Mouse (Mus musculus) kidney, adult 8-10 months (tissue): ENCODE results near the gene Lrrc71.

ENCODE experiments used
- DNase-seq, 2 experiments: peaks; one replicate each; pipeline ENCODE4 v3.0.0; 2022

The Lrrc71 gene

DNA sequence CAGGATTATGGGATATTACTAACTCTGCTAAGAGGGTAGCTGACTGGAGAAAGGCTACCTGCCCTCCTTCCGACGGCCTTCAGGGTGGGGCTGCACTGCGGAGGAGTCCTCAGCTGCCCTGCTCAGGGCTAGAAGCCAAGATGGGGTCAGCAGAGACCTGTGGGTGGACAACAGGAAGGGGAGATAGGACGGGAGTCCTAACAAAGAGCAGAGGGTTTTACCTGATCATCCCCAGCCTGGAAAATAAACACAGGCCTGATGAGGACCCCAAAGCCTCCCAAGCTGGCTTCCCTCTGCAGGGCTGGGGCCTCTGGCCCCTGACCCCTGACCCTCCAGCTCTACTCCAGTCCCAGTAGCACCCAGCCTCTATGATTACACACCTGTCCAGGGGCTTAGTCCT is 14.8 kb upstream of the Lrrc71 start:
- DNase-seq = no peak

DNA sequence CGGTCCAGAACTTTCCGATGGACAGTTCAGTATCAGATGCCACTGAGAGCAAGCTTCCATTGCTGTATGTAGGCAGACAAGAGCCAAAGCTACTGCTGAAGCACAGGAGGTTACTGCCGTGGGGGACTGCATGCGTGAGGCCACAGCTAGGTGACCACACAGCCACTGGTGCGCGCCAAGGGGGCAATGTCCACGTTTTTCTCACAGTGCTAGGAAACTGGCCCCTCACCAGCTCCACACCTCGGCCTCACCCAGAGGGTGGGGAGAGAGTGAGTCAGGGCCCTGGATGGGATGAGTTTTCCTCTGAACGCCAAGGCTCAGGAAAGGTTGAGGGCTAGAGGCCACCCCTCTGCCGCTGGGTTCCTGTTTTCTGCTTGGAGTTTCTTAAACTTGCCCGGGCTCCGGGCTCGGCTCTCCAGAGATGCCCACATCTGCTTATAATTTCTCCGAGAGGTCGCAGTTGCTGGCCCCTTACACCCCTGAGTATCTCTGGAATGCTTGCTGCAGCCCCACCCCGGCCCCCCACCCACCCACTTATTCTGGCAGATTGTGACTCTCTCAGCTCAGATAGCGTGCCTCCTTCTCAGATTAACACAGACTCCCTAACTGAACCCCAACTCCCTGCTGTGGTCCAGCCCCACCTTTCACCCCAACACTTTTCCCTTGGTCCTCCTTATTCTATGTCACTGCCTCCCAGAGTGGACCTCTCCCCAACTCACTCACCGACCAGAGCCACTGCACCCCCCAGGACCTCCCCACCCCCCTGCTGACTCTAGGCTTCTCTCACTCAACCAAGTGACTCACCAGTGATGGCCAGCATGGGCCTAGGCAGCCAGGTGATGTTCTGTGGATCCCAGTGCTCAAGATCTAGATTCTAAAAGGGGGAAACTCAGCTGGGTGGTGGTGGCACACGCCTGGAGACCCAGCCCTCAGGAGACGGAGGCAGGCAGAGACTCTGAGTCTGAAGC is 13.3 kb upstream of the Lrrc71 start:
- DNase-seq = peak in 1 of 2 experiments; percentile 69

DNA sequence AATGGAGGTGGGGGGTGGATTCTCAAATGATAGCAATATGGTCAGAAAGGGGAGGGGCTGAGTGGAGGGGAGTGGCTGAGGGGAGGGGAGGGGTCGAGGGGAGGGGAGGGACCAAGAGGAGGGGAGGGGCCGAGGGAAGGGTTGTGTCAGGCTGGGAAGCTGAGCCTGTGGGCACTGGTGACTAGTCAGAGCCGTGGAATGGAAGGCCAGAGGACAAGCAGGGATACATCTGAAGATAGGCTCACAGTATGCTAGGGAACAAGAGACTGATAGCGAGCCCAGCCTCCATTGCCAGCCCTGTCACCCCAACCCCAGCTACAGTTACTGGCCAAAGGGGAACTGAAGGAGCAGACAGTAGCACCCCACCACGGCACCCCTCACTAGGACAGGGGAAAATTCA is 10.2 kb upstream of the Lrrc71 start:
- DNase-seq = no peak

DNA sequence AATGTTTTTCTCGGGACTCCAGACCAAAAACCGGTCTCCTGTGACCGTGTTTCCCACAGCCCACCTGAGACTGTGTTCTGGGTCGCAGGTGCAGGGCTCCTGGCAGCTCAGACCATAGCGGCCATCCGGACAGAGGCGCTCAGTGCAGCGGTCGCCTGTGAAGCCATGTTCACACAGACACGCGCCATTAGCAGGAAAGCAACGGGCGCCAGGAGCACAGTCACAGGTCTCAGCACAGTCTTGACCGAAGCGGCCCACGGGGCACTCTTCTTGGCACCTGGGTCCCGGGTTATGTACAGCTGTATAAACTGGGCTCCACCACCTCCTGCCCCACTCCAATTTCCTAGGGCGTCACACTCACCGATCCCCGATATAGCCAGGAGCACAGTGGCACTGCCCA is 8.1 kb upstream of the Lrrc71 start:
- no peak for DNase-seq

DNA sequence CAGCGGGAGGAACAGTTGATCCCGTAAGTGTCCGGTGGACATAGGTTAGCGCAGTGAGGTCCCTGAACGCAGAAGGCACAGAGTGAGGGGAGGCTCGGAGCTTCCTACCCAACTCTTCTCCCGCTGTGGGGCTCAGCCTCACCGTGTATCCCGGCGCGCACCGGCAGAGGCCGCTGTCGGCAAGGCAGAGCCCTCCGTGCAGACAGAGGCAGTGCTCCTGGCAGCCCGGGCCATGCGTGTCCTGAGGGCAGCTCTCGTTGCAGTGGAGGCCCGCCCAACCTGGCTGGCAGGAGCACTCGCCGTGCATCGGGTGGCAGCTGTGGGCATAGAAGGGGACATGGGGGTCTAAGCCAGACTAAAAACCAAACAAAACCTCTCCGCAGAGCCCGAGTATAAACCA is 7.5 kb upstream of the Lrrc71 start:
- DNase-seq = peak; percentile 76 to 90

DNA sequence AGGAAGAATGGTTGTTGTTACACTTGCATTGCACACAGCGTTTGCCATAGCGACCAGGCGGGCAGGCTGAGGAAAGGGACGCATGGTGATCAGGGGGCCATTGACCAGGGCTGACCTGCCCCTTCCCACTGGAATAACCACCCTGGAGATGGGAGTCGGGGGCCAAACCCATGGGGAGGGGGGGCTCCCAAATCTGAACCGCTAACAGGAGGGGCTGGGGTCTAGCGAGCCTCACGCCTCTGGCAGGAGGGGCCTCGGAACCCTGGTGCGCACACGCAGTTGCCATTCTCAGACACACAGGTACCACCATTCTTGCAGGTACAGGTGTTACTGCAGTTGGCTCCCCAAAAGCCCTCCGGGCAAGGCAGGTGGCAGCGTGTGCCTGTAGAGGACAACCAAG is 5.4 kb upstream of the Lrrc71 start:
- no peak for DNase-seq

DNA sequence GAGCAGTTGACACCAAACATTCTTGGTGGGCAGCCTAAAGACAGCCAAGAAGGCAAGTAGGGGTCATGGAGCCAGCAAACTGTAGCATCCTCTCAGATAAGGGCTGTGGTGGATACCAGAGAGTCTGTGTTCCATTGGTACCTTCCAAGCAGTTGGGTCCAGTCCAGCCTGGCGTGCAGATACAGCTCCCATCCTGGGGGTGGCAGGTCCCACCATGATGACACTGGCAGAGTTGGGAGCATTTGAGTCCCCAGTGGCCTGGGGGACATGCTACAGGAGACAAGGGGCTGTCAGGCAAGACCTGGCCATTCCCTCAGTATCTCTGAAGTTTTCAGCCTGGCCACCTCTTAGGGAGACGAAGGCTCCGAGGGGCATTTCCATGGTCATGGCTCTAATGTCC is 4.1 kb upstream of the Lrrc71 start:
- DNase-seq = no peak

DNA sequence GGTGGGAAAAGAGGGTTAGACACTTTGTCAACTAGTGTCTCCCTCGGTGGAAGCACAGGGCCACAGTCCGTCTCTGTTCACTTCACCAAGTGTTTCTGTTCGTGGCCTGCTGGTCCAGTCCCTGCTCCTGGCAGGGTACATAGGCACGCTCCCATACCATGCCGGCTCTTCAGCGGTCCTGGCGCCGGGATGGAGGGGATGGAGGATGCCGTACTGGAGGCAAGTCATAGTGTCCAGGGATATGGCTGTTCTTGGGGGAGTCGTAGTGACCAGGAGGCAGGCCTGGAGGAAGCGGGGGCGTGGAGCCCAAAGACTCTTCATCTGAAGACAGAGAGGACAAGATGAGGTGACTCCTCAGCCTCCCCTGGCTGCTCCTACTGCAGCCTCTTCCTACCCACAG is 1.6 kb upstream of the Lrrc71 start:
- DNase-seq = no peak

DNA sequence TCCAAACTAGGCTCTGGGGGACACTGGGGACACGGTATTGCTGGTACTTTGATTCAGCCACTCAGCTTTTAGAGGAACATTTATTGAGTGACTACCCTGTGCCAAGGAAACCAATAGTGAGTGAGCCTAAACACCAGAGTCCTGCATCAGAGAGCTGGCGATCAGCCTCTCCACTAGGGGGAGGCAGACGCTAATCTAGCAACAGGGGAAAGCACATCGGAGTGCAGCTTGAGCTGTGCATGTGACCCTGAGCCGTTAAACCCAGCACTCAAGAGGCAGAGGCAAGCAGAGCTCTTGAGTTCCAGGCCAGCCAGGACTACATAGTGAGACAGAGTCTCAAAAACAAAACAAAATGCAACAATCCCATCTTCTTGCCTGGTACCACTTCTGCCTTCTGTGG is 611 bp upstream of the Lrrc71 start:
- peak; percentile 53 to 72 for DNase-seq

DNA sequence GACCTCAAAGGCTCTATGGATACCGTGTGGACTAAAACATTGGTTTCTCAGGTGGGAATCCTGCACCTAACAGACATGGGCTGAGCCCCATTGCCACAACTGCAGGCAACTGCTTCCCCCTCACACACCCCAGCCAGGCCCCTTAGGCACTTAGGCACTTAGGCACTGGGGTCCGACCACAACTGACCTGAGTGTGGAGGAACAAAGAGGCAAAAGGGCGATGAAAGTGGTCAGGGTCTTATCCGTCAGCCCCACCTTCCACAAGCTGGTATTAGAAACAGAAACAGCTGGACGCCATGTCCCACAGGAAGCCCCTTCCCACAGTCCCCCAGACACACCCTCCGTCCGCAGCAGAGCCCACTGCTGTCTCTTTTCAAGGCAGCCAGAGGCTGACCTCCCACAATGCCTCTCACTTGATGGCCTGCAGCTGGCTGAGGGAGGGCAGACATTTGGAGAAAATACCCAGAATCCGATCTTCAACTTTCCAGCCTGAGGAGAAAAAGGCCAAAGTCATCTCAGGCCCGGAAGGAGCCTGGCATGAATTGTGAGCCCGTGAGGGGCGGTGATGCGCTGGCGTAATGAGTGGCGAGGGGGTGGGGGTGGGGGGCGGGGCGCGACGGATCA is 3.3 kb downstream of the Lrrc71 start:
- DNase-seq = no peak

DNA sequence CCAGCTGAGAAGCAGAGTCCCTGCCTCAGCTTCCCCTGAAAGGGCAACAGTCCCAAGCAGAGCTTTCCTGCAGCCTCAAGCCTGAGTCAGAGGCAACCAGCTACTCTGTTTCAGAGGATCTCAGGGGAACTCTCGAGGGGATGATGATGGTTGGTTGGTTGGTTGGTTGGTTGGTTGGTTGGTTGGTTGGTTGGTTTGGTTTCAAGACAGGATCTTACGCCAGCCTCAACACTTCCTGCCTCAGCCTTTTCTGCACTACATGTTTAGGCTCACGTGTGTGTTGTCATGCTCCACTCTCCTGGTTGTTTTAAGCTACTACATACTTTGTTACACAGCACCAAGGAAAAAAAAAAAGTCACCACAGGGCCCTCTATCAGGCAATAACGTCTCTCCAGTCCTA is 4.5 kb downstream of the Lrrc71 start:
- no peak for DNase-seq

DNA sequence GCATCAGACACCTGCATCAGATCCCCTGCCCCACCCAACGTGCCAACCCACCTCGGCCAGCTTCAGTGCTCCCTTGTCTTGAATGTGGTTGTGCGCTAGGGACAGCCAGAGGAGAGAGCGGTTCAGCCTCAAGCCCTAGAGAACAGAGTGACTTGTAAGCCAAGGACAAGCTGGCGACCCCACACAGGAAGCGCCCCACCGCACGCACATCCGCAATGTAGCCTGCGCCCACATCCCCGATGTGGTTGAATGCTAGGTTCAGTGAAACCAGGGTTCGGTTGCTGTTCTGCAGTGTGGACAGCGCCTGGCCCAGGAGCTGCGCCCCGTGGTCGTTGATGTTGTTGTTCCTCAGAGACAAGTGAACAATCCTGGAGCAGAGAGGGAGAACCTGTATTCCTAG is 5.7 kb downstream of the Lrrc71 start:
- DNase-seq = no peak

DNA sequence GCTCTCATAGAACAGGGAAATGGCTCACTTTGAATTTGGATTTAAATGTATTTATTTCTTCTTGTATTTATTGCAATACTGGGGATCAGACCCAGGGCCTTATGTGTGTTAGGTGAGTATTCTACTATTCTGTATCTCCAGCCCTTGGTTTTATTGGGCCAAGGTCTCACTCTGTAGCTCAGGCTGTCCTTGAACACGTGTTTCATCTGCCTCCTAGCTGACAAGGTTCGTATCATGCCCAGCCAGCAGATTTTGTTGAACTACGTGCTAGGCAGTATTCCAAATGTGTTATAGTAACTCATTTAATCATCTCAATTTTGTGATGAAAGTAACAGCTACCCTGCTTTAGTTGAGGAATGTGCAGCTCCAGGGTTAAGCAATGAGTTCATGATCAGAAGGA is 6.4 kb downstream of the Lrrc71 start:
- DNase-seq = no peak

DNA sequence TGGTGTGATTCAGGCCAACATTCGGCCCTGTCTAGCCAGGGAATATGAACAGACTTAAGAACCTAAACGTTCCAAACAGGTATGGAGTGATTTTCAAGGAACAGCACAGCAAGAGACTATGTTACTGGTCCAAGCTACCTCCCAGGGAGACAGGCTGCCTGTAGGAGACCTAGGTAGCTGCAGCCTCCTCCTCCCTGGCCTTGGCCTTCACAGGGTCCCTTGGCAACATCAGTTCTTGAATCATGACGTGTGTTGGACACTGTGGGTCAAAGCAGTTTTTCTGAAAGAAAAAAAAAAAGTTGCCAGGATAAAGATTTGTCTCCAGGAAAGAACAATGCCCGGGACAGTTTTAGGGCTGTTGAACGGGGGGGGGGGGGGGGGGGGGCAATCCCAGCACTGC is 9.5 kb downstream of the Lrrc71 start:
- DNase-seq = no peak

DNA sequence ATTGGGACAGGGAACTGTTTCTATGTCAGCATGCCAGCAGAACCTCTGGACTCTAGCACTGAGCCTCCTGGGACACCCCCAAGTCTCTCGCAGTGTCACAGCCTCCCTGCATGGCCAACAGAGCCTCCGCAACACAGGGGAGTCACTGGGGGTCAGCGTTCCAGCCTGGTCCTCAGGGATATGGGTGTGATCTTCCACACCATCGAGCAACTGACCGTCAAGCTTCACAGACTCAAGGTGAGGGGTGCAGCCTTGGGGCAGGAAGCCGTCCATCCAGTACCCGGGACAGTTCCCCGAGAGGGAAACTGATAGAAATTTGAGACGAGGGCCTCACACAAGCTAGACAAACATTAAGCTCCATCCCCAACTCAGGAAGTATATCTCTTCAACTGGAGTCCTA is 13.1 kb downstream of the Lrrc71 start:
- DNase-seq = no peak

DNA sequence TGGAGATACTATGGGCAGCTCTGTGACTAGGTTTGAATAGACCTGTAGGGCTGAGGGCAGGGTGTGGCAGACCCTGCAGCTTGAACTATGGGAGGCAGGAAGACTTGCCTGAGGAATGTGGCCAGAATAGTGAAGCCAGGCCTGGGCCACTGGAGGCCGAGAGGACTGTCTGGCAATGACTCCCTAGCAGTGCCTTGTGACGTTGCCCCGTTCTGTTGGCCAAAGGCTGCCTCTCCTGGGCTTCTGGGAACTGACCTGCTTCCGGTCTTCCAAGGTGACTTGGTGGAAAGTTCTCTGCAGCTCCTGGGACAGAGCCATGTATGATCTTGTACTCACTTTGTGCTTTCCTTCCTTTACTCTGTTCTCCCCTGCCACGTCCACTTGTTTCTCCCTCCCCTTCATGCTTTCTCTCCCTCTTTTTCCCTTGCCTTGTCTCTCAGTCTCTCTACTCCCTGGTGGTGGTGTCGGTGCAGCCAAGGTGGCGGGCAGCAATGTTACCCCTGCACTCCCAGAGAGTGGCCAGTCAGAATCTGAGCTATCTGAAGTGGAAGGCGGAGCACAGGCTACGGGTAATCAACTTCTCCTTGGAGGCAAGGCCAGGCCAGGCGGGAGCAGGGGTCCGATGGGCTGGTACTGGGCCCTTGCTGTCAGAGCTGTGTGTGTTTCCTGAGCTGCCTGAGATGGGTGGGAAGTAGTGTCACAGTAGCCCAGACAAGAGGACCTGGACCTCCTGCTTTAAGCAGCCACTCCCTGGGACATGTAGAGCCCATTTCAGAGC is 14.3 kb downstream of the Lrrc71 start:
- DNase-seq = no peak

DNA sequence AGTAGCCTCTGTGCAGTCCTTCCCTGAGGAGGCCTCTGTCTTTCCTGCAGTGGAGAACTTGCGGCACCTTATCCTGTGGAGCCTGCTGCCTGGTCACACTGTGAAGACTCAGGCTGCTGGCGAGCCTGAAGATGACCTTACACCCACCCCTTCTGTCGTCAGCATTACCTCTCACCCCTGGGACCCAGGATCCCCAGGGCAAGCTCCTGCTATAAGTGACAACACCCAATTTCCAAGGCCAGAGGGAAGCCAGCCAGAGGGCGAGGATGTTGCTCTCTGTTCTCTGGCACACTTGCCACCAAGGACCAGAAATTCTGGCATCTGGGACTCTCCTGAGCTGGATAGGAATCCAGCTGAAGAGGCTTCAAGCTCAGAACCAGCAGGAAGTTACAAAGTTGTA is 15.3 kb downstream of the Lrrc71 start:
- DNase-seq = no peak

DNA sequence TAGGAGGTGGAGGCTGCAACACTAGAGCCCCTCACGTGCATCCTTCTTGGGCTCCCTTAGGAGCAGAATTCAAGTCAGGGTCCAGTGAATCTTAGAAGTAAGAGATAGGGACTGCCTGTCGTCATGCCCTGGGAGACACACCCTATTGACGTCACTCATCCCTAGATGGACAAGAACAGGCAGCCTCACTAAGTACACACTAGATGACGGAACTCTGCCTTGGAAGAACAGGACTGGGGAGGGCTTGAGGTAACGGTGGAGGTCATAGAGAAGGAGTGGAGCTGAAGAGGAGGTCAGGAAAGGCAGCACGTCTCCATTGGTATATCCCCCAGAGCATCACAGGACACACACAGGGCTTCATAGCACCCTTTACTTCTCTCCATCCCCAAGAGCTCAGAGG is 19.7 kb downstream of the Lrrc71 start:
- DNase-seq = no peak

DNA sequence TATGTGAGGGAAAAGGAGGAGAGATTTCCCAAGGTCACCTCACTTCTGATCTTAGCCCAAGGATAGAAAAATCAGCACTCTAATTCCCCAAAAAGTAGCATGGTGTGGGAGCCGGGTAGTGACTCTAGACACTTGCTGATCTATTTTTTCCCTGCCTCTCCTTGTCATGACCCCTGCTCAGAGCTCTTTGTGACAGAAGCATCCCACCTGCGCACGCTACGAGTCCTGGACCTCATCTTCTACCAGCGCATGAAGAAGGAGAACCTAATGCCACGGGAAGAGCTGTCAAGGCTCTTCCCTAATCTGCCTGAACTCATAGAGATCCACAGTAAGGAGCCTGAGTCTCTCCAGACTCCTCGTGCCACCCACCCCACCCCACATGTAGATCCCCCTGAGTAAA is 22.2 kb downstream of the Lrrc71 start:
- no peak for DNase-seq

DNA sequence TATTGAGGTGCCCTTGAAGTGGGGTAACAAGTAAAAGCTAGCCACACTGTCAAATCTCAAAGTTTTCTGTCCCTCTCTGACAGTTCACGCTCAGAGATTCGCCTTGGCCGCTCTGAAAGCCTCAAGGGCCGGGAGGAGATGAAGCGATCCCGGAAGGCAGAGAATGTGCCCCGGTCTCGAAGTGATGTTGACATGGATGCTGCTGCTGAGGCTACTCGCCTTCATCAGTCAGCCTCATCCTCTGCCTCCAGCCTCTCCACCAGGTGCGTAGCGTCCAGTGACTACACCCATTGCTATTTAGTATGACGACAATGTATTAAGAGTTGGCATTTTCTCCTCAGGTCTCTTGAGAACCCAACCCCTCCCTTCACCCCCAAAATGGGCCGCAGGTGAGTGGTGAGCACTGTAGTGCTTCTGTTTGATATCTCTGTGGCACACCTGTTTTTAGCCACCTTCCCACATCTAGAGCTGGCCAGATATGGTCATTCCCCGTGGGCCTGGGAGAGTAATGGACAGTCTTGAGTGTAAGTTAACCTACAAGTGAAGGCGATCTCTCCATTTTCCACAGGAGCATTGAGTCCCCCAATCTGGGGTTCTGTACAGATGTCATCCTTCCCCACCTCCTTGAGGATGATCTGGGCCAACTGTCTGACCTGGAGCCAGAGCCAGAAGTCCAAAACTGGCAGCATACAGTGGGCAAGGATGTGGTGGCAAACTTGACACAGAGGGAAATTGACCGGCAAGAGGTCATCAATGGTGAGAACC is 22.8 kb downstream of the Lrrc71 start:
- no peak for DNase-seq

DNA sequence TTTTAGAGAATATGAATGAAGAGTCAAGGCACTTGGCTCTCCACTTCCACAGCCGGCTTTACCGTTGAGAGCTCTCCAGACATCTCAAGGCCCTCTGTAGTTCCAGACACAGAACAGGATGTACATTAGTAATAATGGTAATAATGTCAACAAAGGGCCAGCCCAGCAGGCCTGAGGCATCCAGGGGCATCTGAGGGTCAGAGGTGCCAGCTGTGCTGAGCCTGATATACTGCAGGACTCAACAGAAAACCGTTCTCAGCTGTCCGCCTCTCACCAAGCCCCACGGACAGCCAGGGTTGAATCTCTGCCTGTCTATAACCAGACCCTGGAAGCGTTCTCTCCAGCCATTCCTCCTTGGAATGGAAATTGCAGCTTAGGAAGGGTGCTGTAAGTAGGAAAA is 23.9 kb downstream of the Lrrc71 start:
- no peak for DNase-seq

DNA sequence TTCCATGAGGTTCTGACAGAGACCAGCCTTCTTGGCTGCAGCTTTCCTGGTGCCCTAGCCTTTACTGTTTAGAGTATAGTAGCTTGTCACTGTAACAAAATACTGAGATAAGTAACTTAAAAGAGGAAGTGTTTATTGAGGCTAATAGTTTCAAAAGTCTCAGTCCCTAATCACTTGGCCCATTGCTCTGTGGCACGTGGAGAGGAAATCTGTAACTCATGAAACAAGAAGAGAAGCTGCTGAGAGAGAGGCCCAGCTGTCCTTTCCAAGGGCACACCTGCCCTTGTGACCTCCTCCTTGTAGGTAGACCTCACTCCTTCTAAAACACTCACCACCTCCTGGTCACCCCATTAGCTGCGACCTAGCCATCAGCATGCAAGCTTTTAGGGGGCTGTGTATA is 29.9 kb downstream of the Lrrc71 start:
- DNase-seq = no peak
